Comparison of ENCODE assay signal across 1 mouse cellular context in the genomic region with DNA sequence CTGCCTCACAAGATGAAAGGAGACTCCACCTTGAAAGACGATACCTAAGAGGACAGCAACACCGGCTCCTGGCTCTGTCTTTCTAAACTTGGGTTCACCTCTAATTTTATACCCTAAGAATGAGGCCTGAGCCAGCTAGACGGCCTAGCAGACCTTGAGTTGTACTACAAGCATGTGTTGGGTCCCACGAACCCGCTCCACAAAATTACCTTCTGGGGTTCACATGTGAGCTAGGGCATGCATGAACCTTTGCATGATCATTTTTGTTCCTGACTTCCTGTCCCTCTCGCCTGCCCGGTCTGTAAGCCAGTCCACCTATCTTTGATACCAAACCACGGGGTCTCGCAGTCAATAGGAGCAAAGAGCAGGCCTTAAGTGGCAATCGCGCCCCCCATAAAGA.
TF ChIP-seq lines count a peak whose summit lies in the region.

No protein-coding gene starts in this region.

TF ChIP-seq in CH12.LX, 34 proteins besides CTCF, POLR2A, EP300 and RAD21:
- TF ChIP-seq ZNF384 (IDR thresholded peaks at IDR 0.05; ENCODE audit: low read depth, low read length) (no peak), BHLHE40 (IDR thresholded peaks at IDR 0.05; ENCODE audit: low read depth, low read length) (0 out of 2 replicates have a peak, but pooled peaks have one; percentile 41)
